In genomic region chr9:47838170-47838569, GRCm38 (mm10) we compare ENCODE assay signal across 19 mouse cellular contexts.
DNase-seq lines count a peak whose midpoint lies in the region; ATAC-seq lines count a peak whose summit lies in the region.
"Had no signal": no experiment of that assay in that cellular context is flagged by ENCODE, and none has a peak within 500 bp of the region (broad histone marks: within the 10 kb centered on the region; RNA-seq: fewer than 3 reads in every experiment).

No protein-coding gene starts in this region.

- intact Hi-C loops in left cerebral cortex, postnatal 14 days (cut with DNase I): no loop called here

- no peaks in the 10 kb centered on the region for H3K4me1 ChIP-seq in embryonic facial prominence, embryonic 11.5 days (ENCODE audit: control insufficient read depth, insufficient read depth, low read length)
- peaks cover 22% of the 10 kb centered on the region for H3K4me1 ChIP-seq in embryonic facial prominence, embryonic 10.5 days
- peaks cover 27% of the 10 kb centered on the region for H3K4me1 ChIP-seq in kidney, embryonic 15.5 days
- peaks cover 35% of the 10 kb centered on the region for H3K4me1 ChIP-seq in neural tube, embryonic 13.5 days (replicated peaks)
- H3K4me1 ChIP-seq in neural tube, embryonic 15.5 days: peaks cover 20% of the 10 kb centered on the region
- peaks cover 7% of the 10 kb centered on the region for H3K4me1 ChIP-seq in stomach, embryonic 16.5 days (ENCODE audit: control insufficient read depth, insufficient read depth, low read length)
- H3K4me1 ChIP-seq: heart, embryonic 15.5 days had no signal

- no peak overlapping the region for H3K4me2 ChIP-seq in embryonic facial prominence, embryonic 11.5 days (ENCODE audit: low read depth, low read length)
- 0 out of 2 replicates have a peak overlapping the region, but pooled peaks have one; percentile 1 for H3K4me2 ChIP-seq in kidney, embryonic 15.5 days
- no peak overlapping the region for H3K4me2 ChIP-seq in neural tube, embryonic 13.5 days
- no peak overlapping the region for H3K4me2 ChIP-seq in neural tube, embryonic 15.5 days
- no peak overlapping the region for H3K4me2 ChIP-seq in stomach, embryonic 16.5 days (ENCODE audit: low read depth, low read length)
- H3K4me2 ChIP-seq: forebrain, embryonic 15.5 days; heart, embryonic 11.5 days; heart, embryonic 15.5 days had no signal

- 24% methylated on average over 7 of the region's 8 CpGs for WGBS in embryonic facial prominence, embryonic 11.5 days
- WGBS in embryonic facial prominence, embryonic 10.5 days: 17% methylated on average over 8 of the region's 8 CpGs
- 4% methylated on average over 8 of the region's 8 CpGs for WGBS in kidney, embryonic 15.5 days
- WGBS in neural tube, embryonic 13.5 days: 6% methylated on average over 8 of the region's 8 CpGs
- WGBS in neural tube, embryonic 15.5 days: 5% methylated on average over 7 of the region's 8 CpGs
- WGBS in stomach, embryonic 16.5 days: 10% methylated on average over 8 of the region's 8 CpGs

- no peaks in the 10 kb centered on the region for H3K36me3 ChIP-seq in embryonic facial prominence, embryonic 11.5 days (replicated peaks; ENCODE audit: control insufficient read depth, insufficient read depth, low read depth, low read length)
- no peaks in the 10 kb centered on the region for H3K36me3 ChIP-seq in embryonic facial prominence, embryonic 10.5 days (replicated peaks)
- no peaks in the 10 kb centered on the region for H3K36me3 ChIP-seq in kidney, embryonic 15.5 days
- no peaks in the 10 kb centered on the region for H3K36me3 ChIP-seq in neural tube, embryonic 13.5 days
- no peaks in the 10 kb centered on the region for H3K36me3 ChIP-seq in neural tube, embryonic 15.5 days
- H3K36me3 ChIP-seq in stomach, embryonic 16.5 days (ENCODE audit: control insufficient read depth, insufficient read depth, low read length): no peaks in the 10 kb centered on the region
- H3K36me3 ChIP-seq: forebrain, embryonic 15.5 days; heart, embryonic 15.5 days had no signal

- H3K4me3 ChIP-seq in embryonic facial prominence, embryonic 11.5 days (ENCODE audit: low read depth, low read length): no peak overlapping the region
- H3K4me3 ChIP-seq in embryonic facial prominence, embryonic 10.5 days: no peak overlapping the region
- no peak overlapping the region for H3K4me3 ChIP-seq in kidney, embryonic 15.5 days (replicated peaks)
- no peak overlapping the region for H3K4me3 ChIP-seq in neural tube, embryonic 13.5 days
- H3K4me3 ChIP-seq in neural tube, embryonic 15.5 days (replicated peaks): no peak overlapping the region
- no peak overlapping the region for H3K4me3 ChIP-seq in stomach, embryonic 16.5 days (replicated peaks; ENCODE audit: low read length)
- H3K4me3 ChIP-seq: forebrain, embryonic 15.5 days; heart, adult 2 months; heart, embryonic 15.5 days; hindbrain, embryonic 10.5 days had no signal

- no peak overlapping the region for H3K27ac ChIP-seq in embryonic facial prominence, embryonic 11.5 days (replicated peaks; ENCODE audit: low read depth, low read length)
- no peak overlapping the region; the same call in 1 of the 2 replicates for H3K27ac ChIP-seq in embryonic facial prominence, embryonic 10.5 days (replicated peaks)
- no peak overlapping the region for H3K27ac ChIP-seq in kidney, embryonic 15.5 days
- H3K27ac ChIP-seq in neural tube, embryonic 13.5 days (replicated peaks): 0 out of 2 replicates have a peak overlapping the region, but pooled peaks have one; percentile 9
- no peak overlapping the region for H3K27ac ChIP-seq in neural tube, embryonic 15.5 days (replicated peaks)
- H3K27ac ChIP-seq in stomach, embryonic 16.5 days (ENCODE audit: low read length): no peak overlapping the region
- H3K27ac ChIP-seq: forebrain, embryonic 15.5 days; heart, adult 2 months; heart, embryonic 15.5 days; hindbrain, embryonic 10.5 days had no signal

- H3K27me3 ChIP-seq in embryonic facial prominence, embryonic 11.5 days (ENCODE audit: control insufficient read depth, insufficient read depth, low read length): no peaks in the 10 kb centered on the region
- peaks cover 6% of the 10 kb centered on the region; the same call in 1 of the 2 replicates for H3K27me3 ChIP-seq in embryonic facial prominence, embryonic 10.5 days (replicated peaks; ENCODE audit: low read depth, poor library complexity, severe bottlenecking)
- peaks cover 16% of the 10 kb centered on the region for H3K27me3 ChIP-seq in kidney, embryonic 15.5 days
- no peaks in the 10 kb centered on the region for H3K27me3 ChIP-seq in neural tube, embryonic 13.5 days
- H3K27me3 ChIP-seq in neural tube, embryonic 15.5 days (replicated peaks): no peaks in the 10 kb centered on the region
- no peaks in the 10 kb centered on the region for H3K27me3 ChIP-seq in stomach, embryonic 16.5 days (ENCODE audit: control insufficient read depth, insufficient read depth, low read length)
- H3K27me3 ChIP-seq: forebrain, embryonic 15.5 days had no signal

- 0 out of 2 replicates have a peak, but pooled peaks have one; percentile 41 for ATAC-seq in embryonic facial prominence, embryonic 11.5 days (replicated peaks; ENCODE audit: insufficient number of reproducible peaks, low FRiP score, low TSS enrichment, low read depth)
- ATAC-seq in kidney, embryonic 15.5 days (replicated peaks; ENCODE audit: low FRiP score): no peak
- ATAC-seq in neural tube, embryonic 13.5 days (ENCODE audit: low read depth): no peak
- ATAC-seq in neural tube, embryonic 15.5 days (ENCODE audit: low FRiP score): no peak
- peak; percentile 44; the same call in 1 of the 2 replicates for ATAC-seq in stomach, embryonic 16.5 days (ENCODE audit: insufficient read depth, low FRiP score)

- no peak overlapping the region for H3K9ac ChIP-seq in embryonic facial prominence, embryonic 11.5 days (replicated peaks; ENCODE audit: low read length)
- no peak overlapping the region for H3K9ac ChIP-seq in kidney, embryonic 15.5 days
- no peak overlapping the region for H3K9ac ChIP-seq in neural tube, embryonic 13.5 days
- H3K9ac ChIP-seq in neural tube, embryonic 15.5 days (replicated peaks): no peak overlapping the region
- H3K9ac ChIP-seq in stomach, embryonic 16.5 days (ENCODE audit: low read length): no peak overlapping the region
- H3K9ac ChIP-seq: forebrain, embryonic 15.5 days; heart, embryonic 15.5 days had no signal

- DNase-seq in embryonic facial prominence, embryonic 11.5 days (ENCODE audit: low spot score): no peak
- no peak for DNase-seq in embryonic facial prominence, embryonic 10.5 days (ENCODE audit: low spot score)
- DNase-seq in kidney, adult 18-20 months: no peak
- DNase-seq in left cerebral cortex, postnatal 14 days (ENCODE audit: low spot score in 2 of 2): no peak
- DNase-seq: adrenal gland, postnatal 10 days; cerebellum, adult 11 months; cerebellum, adult 8-10 months; cerebellum, postnatal 14 days; gastrocnemius, postnatal 10 days; heart, adult 2 months; heart, postnatal 14 days had no signal

- no peaks in the 10 kb centered on the region for H3K9me3 ChIP-seq in embryonic facial prominence, embryonic 11.5 days (replicated peaks; ENCODE audit: control insufficient read depth, low read length)
- H3K9me3 ChIP-seq in embryonic facial prominence, embryonic 10.5 days: no peaks in the 10 kb centered on the region
- no peaks in the 10 kb centered on the region for H3K9me3 ChIP-seq in kidney, embryonic 15.5 days (replicated peaks)
- no peaks in the 10 kb centered on the region for H3K9me3 ChIP-seq in neural tube, embryonic 13.5 days
- no peaks in the 10 kb centered on the region for H3K9me3 ChIP-seq in neural tube, embryonic 15.5 days (replicated peaks)
- H3K9me3 ChIP-seq in stomach, embryonic 16.5 days (replicated peaks; ENCODE audit: control insufficient read depth, low read length): no peaks in the 10 kb centered on the region
- H3K9me3 ChIP-seq: forebrain, embryonic 15.5 days; heart, embryonic 15.5 days; hindbrain, embryonic 10.5 days had no signal

Comparison
In these comparisons a context has a peak if more than half of its experiments do, and no peak if none do; other contexts are left out.
1. ATAC-seq: peak in embryonic facial prominence, embryonic 11.5 days (single experiment) and stomach, embryonic 16.5 days (single experiment); none in kidney, embryonic 15.5 days (single experiment), neural tube, embryonic 13.5 days (single experiment) and neural tube, embryonic 15.5 days (single experiment).